Mouse (Mus musculus) ES-E14 (cell line): ENCODE measurements at regions not wholly inside any gene's neighbourhood (a gene's known extent, or its start where the extent isn't known, plus 50 kb on each side); places are given as distances from the start of the nearest gene placed in this dataset.

Experiments used
- HCFC1 ChIP-seq: IDR thresholded peaks from 2 replicates; pipeline ENCODE4 v1.6.1; 2012; ENCODE audit warnings: low read length, inconsistent platforms, borderline replicate concordance; ENCODE audit not compliant: insufficient read depth
- MAFK ChIP-seq: IDR thresholded peaks from 2 replicates; pipeline ENCODE4 v1.6.1; 2014; ENCODE audit warnings: mild to moderate bottlenecking, low read depth, low read length, inconsistent platforms; ENCODE audit not compliant: insufficient read depth
- ZC3H11A ChIP-seq: IDR thresholded peaks from 2 replicates; pipeline ENCODE4 v1.6.1; 2012; ENCODE audit warnings: low read depth, mild to moderate bottlenecking, inconsistent platforms, low read length, borderline replicate concordance
- ZNF384 ChIP-seq: IDR thresholded peaks from 2 replicates; pipeline ENCODE4 v1.6.1; 2012; ENCODE audit warnings: low read depth, low read length, inconsistent platforms

GRCm38 (mm10) chr2:160208295-160208694, 125.7 kb downstream of the Gm826 start:
- TF ChIP-seq HCFC1 (no peak), ZNF384 (no peak), ZC3H11A (no peak), MAFK (no peak)
